Mouse (Mus musculus) stomach, postnatal 0 days (tissue): ENCODE measurements around the gene Syt8.

Experiments used
- CTCF ChIP-seq: IDR thresholded peaks from 2 replicates; pipeline ENCODE4 v1.5.1; 2016; ENCODE audit warnings: antibody characterized with exemption, low read depth, mild to moderate bottlenecking, moderate library complexity
- EP300 ChIP-seq: optimal IDR thresholded peaks from 2 replicates; pipeline ENCODE3; 2016; ENCODE audit warnings: antibody characterized with exemption

GRCm38 (mm10) chr7:142394261-142395190 is 40.1 kb upstream of the Syt8 start:
- TF ChIP-seq EP300 = no peak
- no peak for TF ChIP-seq CTCF
